ENCODE assay signal across 27 mouse cellular contexts in genomic region chr5:12993826-12994225, GRCm38 (mm10).
"Had no signal": no experiment of that assay in that cellular context is flagged by ENCODE, and none has a peak within 500 bp of the region (broad histone marks: within the 10 kb centered on the region; RNA-seq: fewer than 3 reads in every experiment).

No protein-coding gene starts in this region.

- H3K27ac ChIP-seq: heart, embryonic 10.5 days; hindbrain, embryonic 10.5 days; hindbrain, embryonic 12.5 days; hindbrain, embryonic 14.5 days; intestine, embryonic 15.5 days; kidney, embryonic 15.5 days; kidney, postnatal 0 days; layer of hippocampus, adult 2 months; left cerebral cortex, adult 2 months; liver, embryonic 13.5 days; liver, embryonic 15.5 days had no signal

- H3K4me1 ChIP-seq: heart, embryonic 10.5 days; heart, embryonic 12.5 days; hindbrain, embryonic 12.5 days; intestine, embryonic 15.5 days; kidney, embryonic 15.5 days; liver, embryonic 13.5 days; liver, embryonic 15.5 days had no signal

- H3K4me2 ChIP-seq: heart, embryonic 12.5 days; hindbrain, embryonic 12.5 days; hindbrain, embryonic 14.5 days; intestine, embryonic 15.5 days; kidney, embryonic 15.5 days; liver, embryonic 11.5 days; liver, embryonic 13.5 days; liver, embryonic 15.5 days had no signal

- H3K27me3 ChIP-seq: heart, embryonic 12.5 days; hindbrain, embryonic 12.5 days; intestine, embryonic 15.5 days; kidney, embryonic 15.5 days; liver, embryonic 13.5 days; liver, embryonic 15.5 days had no signal

- H3K9me3 ChIP-seq: heart, embryonic 10.5 days; heart, embryonic 12.5 days; hindbrain, embryonic 10.5 days; hindbrain, embryonic 12.5 days; intestine, embryonic 15.5 days; kidney, embryonic 15.5 days; liver, embryonic 13.5 days; liver, embryonic 15.5 days had no signal

- H3K4me3 ChIP-seq: heart, embryonic 10.5 days; heart, embryonic 12.5 days; hindbrain, embryonic 10.5 days; hindbrain, embryonic 12.5 days; intestine, embryonic 15.5 days; kidney, embryonic 15.5 days; layer of hippocampus, adult 2 months; left cerebral cortex, adult 2 months; liver, embryonic 13.5 days; liver, embryonic 15.5 days had no signal

- H3K9ac ChIP-seq: heart, embryonic 12.5 days; hindbrain, embryonic 12.5 days; hindbrain, embryonic 14.5 days; intestine, embryonic 15.5 days; kidney, embryonic 15.5 days; liver, embryonic 13.5 days; liver, embryonic 15.5 days; liver, postnatal 0 days had no signal

- DNase-seq: gastrocnemius, postnatal 14 days; gastrocnemius, postnatal 36 days; heart, adult 18-20 months; heart, postnatal 10 days; heart, postnatal 4 days; kidney, adult 2 months; kidney, adult 9 months; kidney, postnatal 14 days; kidney, postnatal 36 days; liver; liver, embryonic 13.5 days; liver, postnatal 0 days had no signal

- ATAC-seq: hindbrain, embryonic 16.5 days; inflammation-experienced regulatory T-cells, adult 6 months; intestine, embryonic 15.5 days; intestine, postnatal 0 days; liver, postnatal 0 days had no signal

- H3K36me3 ChIP-seq: heart, embryonic 10.5 days; heart, embryonic 12.5 days; hindbrain, embryonic 10.5 days; hindbrain, embryonic 12.5 days; intestine, embryonic 15.5 days; kidney, embryonic 15.5 days; liver, embryonic 13.5 days; liver, embryonic 15.5 days had no signal
